Mouse (Mus musculus) lung, postnatal 0 days (tissue): ENCODE data around the gene Kcnq1. TPM values are rescaled to one million over a fixed set of nuclear protein-coding genes. Genes with fewer than 3 reads are reported as not detected.

Experiments used
- ATAC-seq: fragments of 200-750 bp; cut with Nextera tagmentation; 2 replicates; pipeline ENCODE4 v1.8.0; 2017; ENCODE audit warnings: moderate library complexity
- DNase-seq: peaks from one replicate; pipeline ENCODE4 v3.0.0-alpha.2; 2016; ENCODE audit warnings: low spot score
- H3K27ac ChIP-seq: fragments of 300-500 bp; sonication (generic); 2 replicates; pipeline ENCODE4 v1.5.1; 2014; ENCODE audit warnings: antibody characterized with exemption, mild to moderate bottlenecking, low read length, mixed read lengths
- H3K27me3 ChIP-seq: fragments of 300-500 bp; sonication (generic); replicated peaks from 2 replicates; pipeline ENCODE4 v1.6.1; 2014; ENCODE audit warnings: low read length, mixed read lengths; ENCODE audit not compliant: insufficient read depth
- H3K36me3 ChIP-seq: fragments of 300-500 bp; sonication (generic); 2 replicates; pipeline ENCODE4 v1.6.1; 2014; ENCODE audit warnings: low read length, mixed read lengths; ENCODE audit not compliant: insufficient read depth
- H3K4me1 ChIP-seq: fragments of 300-500 bp; sonication (generic); 2 replicates; pipeline ENCODE4 v1.6.1; 2014; ENCODE audit warnings: antibody characterized with exemption, low read depth, low read length, mixed read lengths; ENCODE audit not compliant: insufficient read depth
- H3K4me2 ChIP-seq: fragments of 300-500 bp; sonication (generic); replicated peaks from 2 replicates; pipeline ENCODE4 v1.6.1; 2014; ENCODE audit warnings: low read depth, mild to moderate bottlenecking, low read length, moderate library complexity, mixed read lengths
- H3K4me3 ChIP-seq: fragments of 300-500 bp; sonication (generic); 2 replicates; pipeline ENCODE4 v1.5.1; 2014; ENCODE audit warnings: low read depth, low read length
- H3K9ac ChIP-seq: fragments of 300-500 bp; sonication (generic); replicated peaks from 2 replicates; pipeline ENCODE4 v1.6.1; 2014; ENCODE audit warnings: low read depth, mild to moderate bottlenecking
- H3K9me3 ChIP-seq: fragments of 300-500 bp; sonication (generic); 2 replicates; pipeline ENCODE4 v1.6.1; 2016; ENCODE audit warnings: low read length, mixed read lengths
- CTCF ChIP-seq: IDR thresholded peaks from 2 replicates; pipeline ENCODE4 v1.5.1; 2016; ENCODE audit warnings: antibody characterized with exemption, mild to moderate bottlenecking
- EP300 ChIP-seq: IDR thresholded peaks from 2 replicates; pipeline ENCODE4 v1.6.1; 2016; ENCODE audit warnings: antibody characterized with exemption, mild to moderate bottlenecking, control low read depth
- WGBS: fragments of 180-500 bp; shearing (Covaris S2); extraction: QIAGEN DNeasy Blood & Tissue Kit; methylation state at CpG from one replicate; pipeline ENCODE4 v1.1.7; 2014; 5-methylcytosine and 5-hydroxymethylcytosine counted together
- polyA plus RNA-seq: library from polyadenylated mRNA; unstranded; fragments of >200 nt; fragmentation: Nextera tagmentation; extraction: Ambion mirVana; gene quantifications from 2 replicates; pipeline ENCODE4 v1.2.1, GENCODE M21; 2015

Kcnq1 gene
- polyA plus RNA-seq, 1 experiment from 2014 or later: 11.8 TPM

DNA sequence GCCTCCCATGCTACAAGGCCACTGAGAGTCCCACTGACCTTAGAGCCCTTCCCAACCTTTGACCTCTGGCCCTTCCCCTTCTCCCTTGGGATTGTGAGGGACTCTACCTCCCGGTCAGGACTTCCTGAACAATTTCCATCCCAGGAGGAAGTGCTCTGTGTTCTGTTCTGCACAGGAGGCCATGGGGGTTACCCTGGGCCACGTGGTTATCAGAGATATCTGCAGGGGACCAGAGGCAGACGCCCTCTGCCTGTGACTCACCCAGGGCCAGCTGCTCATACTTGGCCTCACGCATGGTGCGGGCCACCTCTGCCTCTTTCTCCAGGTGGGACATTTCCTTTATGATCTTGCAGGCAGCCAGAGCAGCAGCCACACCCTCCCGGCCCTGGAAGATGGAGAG, 24.1 kb upstream of the Kcnq1 start:
- no peak for ATAC-seq
- no peak overlapping the region for H3K9ac ChIP-seq
- no peaks in the 10 kb centered on the region for H3K27me3 ChIP-seq
- no peak for DNase-seq
- H3K27ac ChIP-seq: no peak overlapping the region
- H3K4me3 ChIP-seq: no peak overlapping the region
- WGBS: 48% methylated on average over 6 of the region's 6 CpGs
- TF ChIP-seq EP300 (no peak), CTCF (no peak)
- H3K4me2 ChIP-seq: no peak overlapping the region
- no peaks in the 10 kb centered on the region for H3K9me3 ChIP-seq
- H3K4me1 ChIP-seq: no peaks in the 10 kb centered on the region
- H3K36me3 ChIP-seq: no peaks in the 10 kb centered on the region

DNA sequence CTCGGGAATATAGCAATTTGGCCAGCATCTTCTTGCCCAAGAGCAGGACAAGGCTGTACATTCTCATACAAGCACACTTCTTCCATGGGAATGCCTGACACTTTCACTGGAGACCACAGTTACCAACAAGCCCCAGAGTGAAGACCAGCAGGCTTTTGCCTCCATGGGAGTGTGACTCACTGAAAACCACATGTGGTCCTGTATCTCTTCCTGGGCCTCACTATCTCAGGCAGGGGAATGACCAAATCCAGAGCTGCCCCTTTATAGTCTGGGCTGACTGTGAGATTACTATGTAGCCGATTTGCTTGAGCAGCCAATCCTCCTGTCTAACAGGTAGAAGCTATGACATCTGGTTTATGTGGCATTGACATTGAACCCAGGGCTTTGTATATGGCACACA, 22.5 kb upstream of the Kcnq1 start:
- Histone ChIP-seq H3K36me3 (no peaks in the 10 kb centered on the region), H3K9ac (no peak overlapping the region), H3K27me3 (no peaks in the 10 kb centered on the region), H3K27ac (no peak overlapping the region), H3K4me2 (no peak overlapping the region), H3K4me3 (no peak overlapping the region), H3K9me3 (no peaks in the 10 kb centered on the region), H3K4me1 (no peaks in the 10 kb centered on the region)
- DNase-seq: no peak
- no peak for ATAC-seq
- TF ChIP-seq EP300 (no peak), CTCF (no peak)
- WGBS: 66% methylated on average over 2 of the region's 2 CpGs

DNA sequence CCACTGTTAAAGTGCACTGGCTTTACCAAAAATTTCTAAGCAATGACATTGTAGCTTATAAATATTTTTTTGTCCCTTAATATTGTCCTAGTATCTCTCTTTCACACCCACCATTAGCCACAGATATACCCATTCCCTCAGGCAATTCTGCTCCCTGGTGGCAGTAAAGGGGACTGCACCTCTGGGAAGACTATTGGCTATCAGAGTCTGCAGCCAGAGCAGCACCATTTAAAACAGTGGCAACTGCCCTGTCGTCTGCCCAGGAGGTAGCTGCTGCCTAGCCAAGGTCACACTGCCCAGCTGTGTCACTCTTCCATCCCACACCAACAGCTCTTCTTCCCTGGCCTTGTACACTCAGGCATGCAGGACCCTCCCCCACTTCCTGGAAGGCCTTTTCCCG, 19.8 kb upstream of the Kcnq1 start:
- H3K27me3 ChIP-seq: no peaks in the 10 kb centered on the region
- no peaks in the 10 kb centered on the region for H3K9me3 ChIP-seq
- H3K4me2 ChIP-seq: no peak overlapping the region
- peak; percentile 71 for ATAC-seq
- H3K36me3 ChIP-seq: no peaks in the 10 kb centered on the region
- no peak overlapping the region for H3K4me3 ChIP-seq
- no peak overlapping the region for H3K9ac ChIP-seq
- 51% methylated on average over 2 of the region's 2 CpGs for WGBS
- TF ChIP-seq CTCF: peak; percentile 95
- TF ChIP-seq EP300: no peak
- no peaks in the 10 kb centered on the region for H3K4me1 ChIP-seq
- H3K27ac ChIP-seq: no peak overlapping the region
- peak; percentile 71 for DNase-seq

DNA sequence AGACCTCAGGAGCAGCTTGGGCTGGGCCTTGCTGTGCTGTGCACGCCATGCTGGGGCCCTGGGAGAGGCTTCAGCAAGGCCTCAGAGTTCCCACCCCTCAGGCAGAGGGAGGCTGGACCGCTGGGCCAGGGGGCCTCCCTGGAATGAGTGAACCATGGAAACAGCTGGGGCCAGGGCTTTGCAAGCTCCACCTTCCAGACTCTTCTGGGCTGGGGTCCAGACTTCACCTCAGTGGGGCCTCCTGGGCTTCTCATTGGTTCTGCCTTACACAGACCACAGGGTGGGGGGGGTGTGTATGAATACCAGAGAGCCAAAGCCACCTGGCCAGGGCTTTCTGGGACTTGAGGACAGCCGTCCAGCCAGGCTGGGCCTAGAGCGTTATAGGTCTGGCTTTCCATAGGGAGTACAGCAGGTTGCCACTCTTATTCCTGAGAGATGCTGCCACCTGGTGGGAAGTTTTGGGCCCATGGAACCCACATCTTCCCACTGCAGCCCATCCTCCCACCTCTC, 19.0 kb upstream of the Kcnq1 start:
- Histone ChIP-seq H3K4me3 (no peak overlapping the region), H3K4me1 (no peaks in the 10 kb centered on the region), H3K4me2 (no peak overlapping the region), H3K9ac (no peak overlapping the region), H3K27me3 (no peaks in the 10 kb centered on the region), H3K27ac (no peak overlapping the region), H3K9me3 (no peaks in the 10 kb centered on the region), H3K36me3 (no peaks in the 10 kb centered on the region)
- DNase-seq (peak; percentile 59), ATAC-seq (peak; percentile 54)
- WGBS: 36% methylated on average over 4 of the region's 4 CpGs
- TF ChIP-seq CTCF (peak; percentile 73), EP300 (no peak)

DNA sequence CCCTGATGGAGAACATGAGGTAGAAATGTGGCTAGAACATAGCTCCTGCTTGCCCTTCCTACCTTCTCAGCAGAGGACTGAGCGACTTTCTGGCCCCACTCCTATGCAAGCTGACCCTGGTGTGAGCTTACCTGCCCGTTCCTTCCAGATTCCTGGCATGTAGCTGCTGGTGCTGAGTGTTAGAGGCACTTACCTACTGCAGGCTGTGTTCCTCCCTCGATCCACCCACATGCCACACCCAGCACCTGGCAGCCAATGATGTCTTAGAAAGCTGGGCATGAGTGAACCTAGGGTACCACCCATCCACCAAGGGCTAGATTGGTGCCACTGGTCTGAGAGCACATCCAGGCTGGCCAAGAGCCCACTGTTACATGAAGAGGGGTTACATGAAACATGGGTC, 12.3 kb upstream of the Kcnq1 start:
- H3K4me3 ChIP-seq: no peak overlapping the region
- H3K9ac ChIP-seq: no peak overlapping the region
- ATAC-seq: no peak
- 55% methylated on average over 3 of the region's 3 CpGs for WGBS
- H3K27me3 ChIP-seq: no peaks in the 10 kb centered on the region
- H3K36me3 ChIP-seq: no peaks in the 10 kb centered on the region
- no peak overlapping the region for H3K27ac ChIP-seq
- H3K9me3 ChIP-seq: no peaks in the 10 kb centered on the region
- H3K4me1 ChIP-seq: no peaks in the 10 kb centered on the region
- no peak for DNase-seq
- TF ChIP-seq CTCF: no peak
- TF ChIP-seq EP300: no peak
- H3K4me2 ChIP-seq: no peak overlapping the region

DNA sequence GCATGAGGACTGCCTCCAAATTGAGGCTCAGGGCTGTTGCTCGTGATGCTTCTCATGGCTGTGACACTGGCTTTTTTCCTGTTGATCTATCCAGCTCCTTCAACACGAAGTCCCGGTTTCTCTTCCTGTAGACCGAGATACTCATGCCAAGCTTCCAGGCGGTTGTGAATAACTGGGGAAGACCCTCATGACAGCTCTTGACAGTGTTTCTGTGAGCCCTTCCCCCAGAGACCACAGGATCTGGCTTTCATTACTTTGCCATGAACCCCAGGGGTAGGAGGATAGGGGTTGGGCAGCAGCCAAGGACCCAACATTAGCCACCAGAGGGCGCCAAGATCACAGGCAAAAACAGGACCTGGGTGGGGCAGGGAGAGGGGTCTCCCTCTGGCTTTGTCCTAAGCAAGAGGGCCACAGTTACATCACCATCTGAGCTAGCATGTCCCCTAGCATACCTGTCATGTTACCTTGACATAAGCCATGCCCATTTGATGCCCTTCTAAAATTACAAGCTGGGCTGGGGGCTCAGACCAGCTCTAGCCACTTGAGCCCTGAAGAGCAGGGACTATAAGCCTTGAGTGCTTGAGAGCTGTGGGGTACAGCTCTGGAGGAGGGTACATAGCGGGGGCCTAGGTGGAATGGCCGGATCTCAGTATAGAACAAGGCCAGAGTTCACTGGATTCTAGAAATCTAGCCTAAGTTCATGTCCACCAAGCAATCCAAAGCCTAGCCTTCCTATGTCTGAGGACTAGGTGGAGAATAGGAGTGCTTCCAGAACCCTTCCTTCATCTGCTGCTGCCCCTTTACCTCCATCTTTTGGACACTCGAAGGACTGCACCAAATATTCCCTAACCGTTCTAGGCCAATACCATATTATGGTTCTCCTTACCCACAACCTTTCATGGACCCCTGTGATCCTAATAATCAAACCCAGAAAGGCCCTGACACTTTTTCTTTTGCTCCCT, 11.3 kb upstream of the Kcnq1 start, which contains the start of gene Trpm5:
Trpm5 (minus strand) TSS at position 51 of the 962 bp plus-strand sequence.
- Histone ChIP-seq H3K9ac (no peak within 1 kb of the TSS), H3K4me1 (no peaks in the 10 kb centered on the region), H3K27me3 (no peaks in the 10 kb centered on the region), H3K36me3 (no peaks in the 10 kb centered on the region), H3K4me3 (no peak within 1 kb of the TSS), H3K4me2 (no peak within 1 kb of the TSS), H3K27ac (no peak within 1 kb of the TSS), H3K9me3 (no peaks in the 10 kb centered on the region)
- WGBS: 33% methylated on average over 10 of the region's 10 CpGs
- DNase-seq (peak; percentile 53), ATAC-seq (peak; percentile 73)
- TF ChIP-seq CTCF (peak; percentile 91), EP300 (no peak)
